Mouse (Mus musculus) thymus, postnatal 0 days (tissue): ENCODE data around the gene Adad1. TPM values are rescaled to one million over a fixed set of nuclear protein-coding genes. Genes with fewer than 3 reads are reported as not detected.

ENCODE experiments used
- DNase-seq: peaks from one replicate; pipeline ENCODE4 v3.0.0-alpha.2; 2015; ENCODE audit warnings: low spot score
- polyA plus RNA-seq: library from polyadenylated mRNA; unstranded; fragments of >200 nt; fragmentation: Nextera tagmentation; extraction: Ambion mirVana; gene quantifications from 2 replicates; pipeline ENCODE4 v1.2.1, GENCODE M21; 2015

Gene Adad1
- polyA plus RNA-seq, 1 experiment from 2014 or later, result 0.20 TPM

DNA sequence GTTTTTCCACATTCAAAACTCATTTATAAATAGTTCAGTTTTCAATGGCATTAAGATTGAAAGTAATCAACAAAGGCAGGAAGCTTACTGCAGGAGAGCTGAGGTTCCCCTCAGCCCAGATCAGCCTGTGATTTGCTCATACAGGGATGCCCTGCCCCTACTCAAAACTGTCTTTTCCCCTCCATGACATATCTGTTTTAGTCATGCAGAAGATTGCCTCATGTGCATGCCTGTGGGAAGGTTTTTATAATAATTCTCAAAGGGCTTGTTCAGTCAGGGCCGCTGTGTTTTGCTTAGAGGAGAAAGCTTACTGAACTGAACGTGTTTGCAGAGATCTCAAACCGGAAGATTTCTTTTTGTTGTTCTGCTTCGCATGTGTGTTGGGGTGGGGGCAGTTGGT is 97.8 kb downstream of the Adad1 start:
- DNase-seq, result no peak

DNA sequence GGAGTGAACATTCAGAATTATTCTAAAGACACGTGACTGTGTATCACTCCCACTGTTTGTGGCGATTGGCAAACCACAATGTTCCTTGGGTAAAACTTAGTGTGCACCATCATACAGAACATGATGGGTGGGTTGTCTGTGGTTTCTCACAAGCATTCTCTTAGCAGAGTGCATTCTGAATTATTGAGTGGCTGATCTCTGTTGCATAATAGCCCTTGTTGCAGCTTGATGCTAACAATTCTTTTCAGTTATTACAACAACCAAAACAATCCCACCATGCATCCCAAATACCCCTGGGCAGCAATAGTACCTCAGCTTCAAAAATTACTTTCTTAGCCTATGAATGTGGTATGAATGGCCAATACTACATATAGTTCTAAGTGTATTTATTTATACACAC is 106.0 kb downstream of the Adad1 start:
- DNase-seq, result no peak

Other genes with a start within 250 kb of the Adad1 start
- gene 4932438A13Rik, start 200.4 kb upstream of the Adad1 start, polyA plus RNA-seq, result 75.6 and 91.2 TPM in 2 replicates
- gene Il2, start 62.4 kb downstream of the Adad1 start, polyA plus RNA-seq, result 0.69 and 0.87 TPM in 2 replicates
- 0.22 and 0.26 TPM in 2 replicates for gene Il21, start 169.1 kb downstream of the Adad1 start, polyA plus RNA-seq
- 4.6 and 5.0 TPM in 2 replicates for gene Bbs12, start 249.0 kb downstream of the Adad1 start, polyA plus RNA-seq
- gene Cetn4, start 249.2 kb downstream of the Adad1 start, polyA plus RNA-seq, result 1.8 and 2.6 TPM in 2 replicates